Mouse (Mus musculus) CH12.LX (cell line): ENCODE results near the gene Sh2d1a. TPM values are rescaled to one million over a fixed set of nuclear protein-coding genes. Genes with fewer than 3 reads are reported as not detected.

Source experiments
- DNase-seq: peaks from one replicate; pipeline ENCODE4 v3.0.0-alpha.2; 2013; ENCODE audit errors: extremely low read depth
- H3K27ac ChIP-seq: 2 replicates; pipeline ENCODE4 v1.5.1; 2012; ENCODE audit warnings: low read depth, mild to moderate bottlenecking, control low read depth, moderate library complexity; ENCODE audit not compliant: insufficient read depth
- H3K27me3 ChIP-seq: replicated peaks from 2 replicates; pipeline ENCODE3; 2012; ENCODE audit warnings: inconsistent platforms
- H3K36me3 ChIP-seq, 2 experiments: replicated peaks in 1 of 2; 2 replicates each; pipeline versions ENCODE3 to v1.6.1; 2012; ENCODE audit warnings: inconsistent platforms in 1 of 2, low read length in 1 of 2, mild to moderate bottlenecking in 1 of 2, mixed read lengths in 1 of 2, moderate library complexity in 1 of 2; ENCODE audit not compliant: control insufficient read depth in 1 of 2, insufficient read depth in 1 of 2
- H3K4me1 ChIP-seq, 2 experiments: 2 replicates each; pipeline ENCODE4 v1.6.1; 2012; ENCODE audit warnings: inconsistent platforms in 1 of 2, moderate library complexity in 1 of 2; ENCODE audit not compliant: insufficient read depth in 2 of 2, control insufficient read depth in 1 of 2
- H3K4me2 ChIP-seq: 2 replicates; pipeline ENCODE4 v1.6.1; 2012; ENCODE audit warnings: low read depth, mild to moderate bottlenecking, control low read depth; ENCODE audit not compliant: poor library complexity, insufficient read depth, severe bottlenecking
- H3K4me3 ChIP-seq, 3 experiments: fragments of 150-350 bp in 1 of 3; sonication (generic) in 1 of 3; replicated peaks in 1 of 3; 2 replicates each; pipeline versions ENCODE3 to v1.5.1; 2011 to 2012; ENCODE audit warnings: low read depth in 2 of 3, low read length in 2 of 3, mild to moderate bottlenecking in 2 of 3, moderate library complexity in 2 of 3, control low read depth in 1 of 3, improper control_type of control experiment in 1 of 3, inconsistent platforms in 1 of 3, mixed read lengths in 1 of 3; ENCODE audit not compliant: poor library complexity in 1 of 3
- H3K79me2 ChIP-seq: replicated peaks from 2 replicates; pipeline ENCODE4 v1.6.1; 2012; ENCODE audit warnings: mild to moderate bottlenecking, moderate library complexity; ENCODE audit not compliant: control insufficient read depth, poor library complexity, insufficient read depth, severe bottlenecking; ENCODE audit errors: extremely low read depth
- H3K9ac ChIP-seq: 2 replicates; pipeline ENCODE4 v1.6.1; 2012; ENCODE audit warnings: low read depth, mild to moderate bottlenecking, control low read depth, moderate library complexity; ENCODE audit not compliant: insufficient read depth
- H3K9me3 ChIP-seq: replicated peaks from 2 replicates; pipeline ENCODE3; 2012; ENCODE audit warnings: low read length, inconsistent platforms, mixed read lengths
- CHD2 ChIP-seq: IDR thresholded peaks from 2 replicates; pipeline ENCODE4 v1.6.1; 2011; ENCODE audit warnings: low read length, improper control_type of control experiment
- E2F4 ChIP-seq: IDR thresholded peaks from 2 replicates; pipeline ENCODE4 v1.6.1; 2011; ENCODE audit warnings: low read depth, low read length, improper control_type of control experiment; ENCODE audit not compliant: insufficient replicate concordance
- ELF1 ChIP-seq: IDR thresholded peaks from 2 replicates; pipeline ENCODE4 v1.6.1; 2014; ENCODE audit warnings: low read depth, mild to moderate bottlenecking, inconsistent platforms, low read length, improper control_type of control experiment
- GABPA ChIP-seq: IDR thresholded peaks from 2 replicates; pipeline ENCODE4 v1.6.1; 2012; ENCODE audit warnings: low read depth, low read length, improper control_type of control experiment, inconsistent platforms; ENCODE audit not compliant: insufficient replicate concordance
- HCFC1 ChIP-seq: IDR thresholded peaks from 2 replicates; pipeline ENCODE4 v1.6.1; 2012; ENCODE audit warnings: low read depth, mild to moderate bottlenecking, inconsistent platforms, low read length, improper control_type of control experiment
- JUN ChIP-seq: IDR thresholded peaks from 2 replicates; pipeline ENCODE4 v1.6.1; 2011; ENCODE audit warnings: low read depth, mild to moderate bottlenecking, low read length, improper control_type of control experiment, moderate library complexity; ENCODE audit not compliant: insufficient read depth
- MAFK ChIP-seq: IDR thresholded peaks from 2 replicates; pipeline ENCODE4 v1.6.1; 2011; ENCODE audit warnings: low read length, improper control_type of control experiment; ENCODE audit not compliant: insufficient replicate concordance
- MAX ChIP-seq: IDR thresholded peaks from 2 replicates; pipeline ENCODE4 v1.6.1; 2011; ENCODE audit warnings: low read length, improper control_type of control experiment
- MAZ ChIP-seq: IDR thresholded peaks from 2 replicates; pipeline ENCODE4 v1.6.1; 2012; ENCODE audit warnings: low read depth, mild to moderate bottlenecking, inconsistent platforms, low read length, improper control_type of control experiment, moderate library complexity
- MEF2A ChIP-seq: IDR thresholded peaks from 2 replicates; pipeline ENCODE4 v1.6.1; 2014; ENCODE audit warnings: low read depth, mild to moderate bottlenecking, inconsistent platforms, low read length, improper control_type of control experiment, borderline replicate concordance
- MXI1 ChIP-seq: IDR thresholded peaks from 2 replicates; pipeline ENCODE4 v1.6.1; 2011; ENCODE audit warnings: mild to moderate bottlenecking, low read depth, low read length, improper control_type of control experiment
- NRF1 ChIP-seq: IDR thresholded peaks from 2 replicates; pipeline ENCODE4 v1.6.1; 2014; ENCODE audit warnings: low read depth, mild to moderate bottlenecking, inconsistent platforms, low read length, improper control_type of control experiment, moderate library complexity
- TCF12 ChIP-seq: IDR thresholded peaks from 2 replicates; pipeline ENCODE4 v1.6.1; 2014; ENCODE audit warnings: low read depth, mild to moderate bottlenecking, inconsistent platforms, low read length, improper control_type of control experiment
- USF1 ChIP-seq: IDR thresholded peaks from 2 replicates; pipeline ENCODE4 v1.6.1; 2014; ENCODE audit warnings: low read depth, mild to moderate bottlenecking, inconsistent platforms, low read length, improper control_type of control experiment
- dilution Hi-C: fragments of 300-500 bp; cut with MboI; formaldehyde crosslinking; loops from 2 replicates; pipeline ENCODE4 v1.14.3; 2020; ENCODE audit warnings: low sequenced_read_pairs; ENCODE audit not compliant: extremely low pct_unique_long_range_greater_than_20kb, extremely low pct_ligation_motif_present
- in situ Hi-C: fragments of 300-500 bp; cut with MboI; formaldehyde crosslinking; loops from 3 replicates; pipeline ENCODE4 v1.14.3; 2019; ENCODE audit warnings: low sequenced_read_pairs, low pct_ligation_motif_present, low pct_unique_long_range_greater_than_20kb, mixed read lengths
- polyA plus RNA-seq: library from polyadenylated mRNA; unstranded; fragments of >175 nt; gene quantifications from 2 replicates; pipeline ENCODE4 v1.2.1, GENCODE M21; 2012; ENCODE audit warnings: low read depth; ENCODE audit not compliant: insufficient read length
- total RNA-seq, 2 experiments: library from RNA; depleted of rRNA; stranded (reverse); fragments of 300-350 nt in 1 of 2; fragments of >200 nt in 1 of 2; gene quantifications; 2 replicates each; pipeline ENCODE4 v1.2.3; 2012 to 2014

The Sh2d1a gene
- total and polyA plus RNA-seq, 3 experiments = not detected

GRCm38 (mm10) chrX:42558683-42559082, 56.4 kb downstream of the Sh2d1a start:
- Histone ChIP-seq H3K27me3 (no peaks in the 10 kb centered on the region), H3K27ac (no peak overlapping the region), H3K4me2 (no peak overlapping the region), H3K9me3 (no peaks in the 10 kb centered on the region), H3K9ac (no peak overlapping the region), H3K4me3 (no peak overlapping the region), H3K36me3 (no peaks in the 10 kb centered on the region), H3K79me2 (no peaks in the 10 kb centered on the region), H3K4me1 (no peaks in the 10 kb centered on the region)
- in situ Hi-C loops (no loop called here), dilution Hi-C loops (no loop called here)
- TF ChIP-seq E2F4 = no peak
- TF ChIP-seq TCF12 = no peak
- TF ChIP-seq JUN = no peak
- no peak for TF ChIP-seq GABPA
- no peak for TF ChIP-seq MEF2A
- TF ChIP-seq MAX = no peak
- TF ChIP-seq MAZ = no peak
- no peak for TF ChIP-seq CHD2
- TF ChIP-seq HCFC1 = no peak
- no peak for TF ChIP-seq MAFK
- no peak for TF ChIP-seq ELF1
- TF ChIP-seq NRF1 = no peak
- no peak for TF ChIP-seq MXI1
- TF ChIP-seq USF1 = no peak
- DNase-seq = no peak

Other genes starting within 250 kb of the Sh2d1a start
- not detected in 2 replicates for gene Tex13c2, start 12.8 kb upstream of the Sh2d1a start, total RNA-seq (2012; rRNA removed)
- not detected in 2 replicates for gene Tex13c2, start 12.8 kb upstream of the Sh2d1a start, total RNA-seq (2014; rRNA removed)
- not detected in 2 replicates for gene Tex13c2, start 12.8 kb upstream of the Sh2d1a start, polyA plus RNA-seq